Mouse (Mus musculus) forebrain, postnatal 0 days (tissue): ENCODE measurements around the gene Ormdl2. TPM values are rescaled to one million over a fixed set of nuclear protein-coding genes. Genes with fewer than 3 reads are reported as not detected.
A peak's percentile ranks its signal among the peaks of the same experiment; 100 is the strongest.

Experiments
- ATAC-seq: fragments of 200-750 bp; cut with Nextera tagmentation; 2 replicates; pipeline ENCODE4 v1.8.0; 2017; ENCODE audit warnings: mild to moderate bottlenecking, moderate library complexity
- DNase-seq: peaks from one replicate; pipeline ENCODE4 v3.0.0-alpha.2; 2015
- H3K27ac ChIP-seq: fragments of 300-500 bp; sonication (generic); 2 replicates; pipeline ENCODE4 v1.5.1; 2014; ENCODE audit warnings: low read depth, mild to moderate bottlenecking, antibody characterized with exemption, low read length, moderate library complexity, mixed read lengths
- H3K27me3 ChIP-seq: fragments of 300-500 bp; sonication (generic); 2 replicates; pipeline ENCODE4 v1.6.1; 2014; ENCODE audit warnings: mild to moderate bottlenecking, low read length, mixed read lengths; ENCODE audit not compliant: insufficient read depth
- H3K36me3 ChIP-seq: fragments of 300-500 bp; sonication (generic); 2 replicates; pipeline ENCODE4 v1.6.1; 2014; ENCODE audit warnings: mild to moderate bottlenecking, moderate library complexity; ENCODE audit not compliant: insufficient read depth
- H3K4me1 ChIP-seq: fragments of 300-500 bp; sonication (generic); 2 replicates; pipeline ENCODE4 v1.6.1; 2014; ENCODE audit warnings: antibody characterized with exemption; ENCODE audit not compliant: insufficient read depth
- H3K4me2 ChIP-seq: fragments of 300-500 bp; sonication (generic); 2 replicates; pipeline ENCODE4 v1.6.1; 2014; ENCODE audit warnings: low read depth, mild to moderate bottlenecking, moderate library complexity
- H3K4me3 ChIP-seq: fragments of 300-500 bp; sonication (generic); 2 replicates; pipeline ENCODE4 v1.5.1; 2014; ENCODE audit warnings: low read depth, low read length, mixed read lengths
- H3K9ac ChIP-seq: fragments of 300-500 bp; sonication (generic); 2 replicates; pipeline ENCODE4 v1.6.1; 2014; ENCODE audit warnings: mild to moderate bottlenecking
- H3K9me3 ChIP-seq: fragments of 300-500 bp; sonication (generic); 2 replicates; pipeline ENCODE4 v1.6.1; 2016; ENCODE audit warnings: low read length
- CTCF ChIP-seq: sonication (generic); IDR thresholded peaks from 2 replicates; pipeline ENCODE4 v1.5.1; 2016; ENCODE audit warnings: antibody characterized with exemption, control low read depth, low read depth
- WGBS: fragments of 180-500 bp; shearing (Covaris S2); extraction: QIAGEN DNeasy Blood & Tissue Kit; methylation state at CpG from one replicate; pipeline ENCODE4 v1.1.7; 2014; 5-methylcytosine and 5-hydroxymethylcytosine counted together
- polyA plus RNA-seq: library from polyadenylated mRNA; unstranded; fragments of >200 nt; fragmentation: Nextera tagmentation; extraction: Ambion mirVana; gene quantifications from 2 replicates; pipeline ENCODE4 v1.2.1, GENCODE M21; 2015
- total RNA-seq: library from RNA; depleted of rRNA; stranded (reverse); fragments of >200 nt; gene quantifications from 2 replicates; pipeline ENCODE4 v1.2.3, GENCODE M21; 2014

Gene Ormdl2
- total and polyA plus RNA-seq, 2 experiments from 2014 or later, result 8.3 to 16.1 TPM

DNA sequence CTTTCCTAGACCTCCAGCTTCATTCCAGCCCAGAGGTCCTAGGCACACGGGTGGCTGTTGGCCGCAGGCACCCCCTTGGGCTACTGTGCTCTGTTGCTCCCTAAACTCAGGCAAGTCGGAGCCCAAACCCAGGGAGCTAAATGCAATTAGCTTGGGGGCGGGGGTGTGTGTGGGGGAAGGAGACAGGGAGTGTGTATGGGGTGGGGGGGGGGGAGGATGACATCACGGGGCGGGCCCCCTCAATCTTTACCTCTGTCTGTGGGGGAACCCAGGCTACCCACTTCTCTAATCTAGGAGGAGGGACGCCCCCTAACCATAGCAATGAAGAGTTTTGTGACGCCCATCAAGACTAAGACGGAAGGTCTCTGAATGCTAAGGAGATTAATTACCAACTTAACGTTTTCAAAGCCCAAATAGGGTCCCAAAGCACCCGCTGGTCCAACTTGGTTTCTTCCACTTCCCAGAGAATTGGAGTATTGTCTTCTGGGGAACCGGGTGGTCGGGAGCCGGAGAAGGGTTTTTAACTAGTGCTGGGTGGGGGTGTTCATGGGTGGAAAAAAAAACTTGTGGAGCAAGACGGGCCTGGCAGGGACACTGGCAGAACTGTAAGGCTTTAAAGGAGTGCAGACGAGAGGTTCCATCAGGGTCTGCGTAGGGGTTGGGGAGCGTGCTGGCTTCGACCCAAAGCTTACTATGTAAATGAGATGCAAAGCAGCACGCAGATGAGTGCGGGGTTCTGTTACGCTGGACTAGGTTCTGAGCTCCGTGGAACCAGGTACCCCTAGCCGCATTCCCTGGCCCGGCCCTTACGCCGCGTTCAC is 17.0 kb downstream of the Ormdl2 start, which contains the start of gene Tmem198b:
TSS of gene Tmem198b (minus strand) at position 100 of the 821 bp plus-strand sequence.
- DNase-seq (peak; percentile 93), ATAC-seq (peak; percentile 75)
- H3K36me3 ChIP-seq, result peaks cover 9% of the 10 kb centered on the region; the same call in 1 of the 2 replicates
- peak within 1 kb of the TSS; percentile 98 for H3K27ac ChIP-seq
- no peaks in the 10 kb centered on the region for H3K27me3 ChIP-seq
- H3K9me3 ChIP-seq, result no peaks in the 10 kb centered on the region
- H3K4me3 ChIP-seq, result peak within 1 kb of the TSS; percentile 89
- no peak for TF ChIP-seq CTCF
- 1% methylated on average over 28 of the region's 28 CpGs for WGBS
- H3K4me1 ChIP-seq, result peaks cover 27% of the 10 kb centered on the region
- H3K9ac ChIP-seq, result peak within 1 kb of the TSS; percentile 92
- peak within 1 kb of the TSS; percentile 81 for H3K4me2 ChIP-seq

DNA sequence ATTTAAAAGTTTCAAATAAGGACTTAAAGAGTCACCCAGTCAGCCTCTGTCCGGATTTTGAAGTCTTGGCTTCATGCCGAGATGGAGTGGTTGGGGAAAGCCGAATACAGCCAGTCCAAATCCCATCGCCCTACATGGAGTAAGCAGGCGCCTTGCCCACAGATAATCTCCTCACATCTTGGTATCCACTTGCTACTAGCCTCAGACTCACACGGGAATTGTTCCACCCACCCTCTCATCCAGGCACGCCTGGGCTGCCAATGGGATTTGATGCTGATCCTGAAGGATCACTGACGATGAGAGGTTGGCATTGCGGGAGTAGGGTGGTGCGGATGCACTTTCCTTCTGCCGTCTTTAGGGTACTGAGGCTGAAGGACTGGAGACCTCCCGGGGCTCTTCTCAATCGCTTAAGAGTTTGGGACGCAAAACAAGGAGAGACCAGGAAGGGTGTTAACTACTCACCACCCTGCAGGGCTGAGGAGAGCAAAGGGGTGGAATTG is 17.6 kb downstream of the Ormdl2 start, which contains the start of gene Dnajc14:
TSS of gene Dnajc14 (plus strand) at position 292 of the 500 bp plus-strand sequence.
- Histone ChIP-seq H3K4me2 (peak within 1 kb of the TSS; percentile 81), H3K36me3 (peaks cover 7% of the 10 kb centered on the region; the same call in 1 of the 2 replicates), H3K27me3 (no peaks in the 10 kb centered on the region), H3K27ac (peak within 1 kb of the TSS; percentile 98), H3K4me3 (peak within 1 kb of the TSS; percentile 89), H3K9me3 (no peaks in the 10 kb centered on the region), H3K4me1 (peaks cover 20% of the 10 kb centered on the region), H3K9ac (peak within 1 kb of the TSS; percentile 92)
- no peak; the same call in 1 of the 2 replicates for TF ChIP-seq CTCF
- ATAC-seq (peak; percentile 40), DNase-seq (peak; percentile 82)
- 0% methylated on average over 14 of the region's 14 CpGs for WGBS

DNA sequence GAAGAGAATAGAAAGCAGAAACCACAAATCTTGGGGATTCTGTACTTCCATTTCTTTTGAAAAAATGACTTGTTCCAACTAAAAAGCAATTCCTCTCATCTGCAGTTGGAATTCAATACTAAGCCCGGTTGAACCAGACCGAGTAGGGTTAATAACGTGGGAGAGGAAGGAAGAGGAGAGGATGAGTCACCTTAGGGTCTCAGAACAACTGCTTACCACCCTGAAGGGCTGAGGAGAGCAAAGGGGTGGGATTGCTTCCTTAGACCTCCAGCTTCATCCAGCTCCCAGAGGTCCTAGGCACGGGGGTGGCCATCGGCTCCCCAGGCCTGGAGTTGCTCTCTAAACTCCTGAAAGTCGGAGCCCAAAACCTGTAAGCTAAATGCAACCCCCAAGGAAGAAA is 18.1 kb downstream of the Ormdl2 start:
- no peaks in the 10 kb centered on the region for H3K27me3 ChIP-seq
- WGBS, result 5% methylated on average over 6 of the region's 6 CpGs
- peaks cover 7% of the 10 kb centered on the region; the same call in 1 of the 2 replicates for H3K36me3 ChIP-seq
- peak overlapping the region; percentile 92 for H3K9ac ChIP-seq
- H3K4me1 ChIP-seq, result peaks cover 16% of the 10 kb centered on the region
- H3K4me3 ChIP-seq, result peak overlapping the region; percentile 89
- H3K27ac ChIP-seq, result peak overlapping the region; percentile 98
- TF ChIP-seq CTCF, result no peak
- ATAC-seq (no peak), DNase-seq (peak; percentile 11)
- no peaks in the 10 kb centered on the region for H3K9me3 ChIP-seq
- peak overlapping the region; percentile 81 for H3K4me2 ChIP-seq

DNA sequence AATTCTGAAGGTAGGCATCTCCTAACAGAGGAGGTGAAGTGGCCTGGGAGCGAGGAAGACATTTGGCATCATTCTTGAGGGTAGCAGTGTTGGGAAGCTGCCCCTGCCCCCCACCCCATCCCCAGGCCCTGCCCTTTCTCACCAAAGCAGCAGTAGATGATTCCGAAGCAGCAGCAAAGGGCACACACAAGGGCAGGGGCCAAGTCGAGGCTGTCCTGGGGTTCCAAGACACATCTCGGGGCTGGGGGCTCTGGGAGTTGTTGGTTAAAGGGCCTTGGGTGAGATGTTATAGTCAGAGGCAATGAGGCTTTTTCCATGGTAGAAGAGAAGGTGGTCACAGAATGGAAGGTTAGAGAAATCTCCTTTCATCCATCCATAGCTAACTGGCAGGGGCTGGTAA is 18.5 kb downstream of the Ormdl2 start:
- H3K4me3 ChIP-seq, result 0 out of 2 replicates have a peak overlapping the region, but pooled peaks have one; percentile 89
- peak overlapping the region; percentile 81 for H3K4me2 ChIP-seq
- H3K9ac ChIP-seq, result peak overlapping the region; percentile 92
- DNase-seq (no peak), ATAC-seq (no peak)
- H3K27ac ChIP-seq, result no peak overlapping the region; the same call in 1 of the 2 replicates
- H3K9me3 ChIP-seq, result no peaks in the 10 kb centered on the region
- H3K36me3 ChIP-seq, result peaks cover 7% of the 10 kb centered on the region; the same call in 1 of the 2 replicates
- TF ChIP-seq CTCF, result no peak
- H3K4me1 ChIP-seq, result peaks cover 16% of the 10 kb centered on the region
- 64% methylated on average over 4 of the region's 4 CpGs for WGBS
- H3K27me3 ChIP-seq, result no peaks in the 10 kb centered on the region

DNA sequence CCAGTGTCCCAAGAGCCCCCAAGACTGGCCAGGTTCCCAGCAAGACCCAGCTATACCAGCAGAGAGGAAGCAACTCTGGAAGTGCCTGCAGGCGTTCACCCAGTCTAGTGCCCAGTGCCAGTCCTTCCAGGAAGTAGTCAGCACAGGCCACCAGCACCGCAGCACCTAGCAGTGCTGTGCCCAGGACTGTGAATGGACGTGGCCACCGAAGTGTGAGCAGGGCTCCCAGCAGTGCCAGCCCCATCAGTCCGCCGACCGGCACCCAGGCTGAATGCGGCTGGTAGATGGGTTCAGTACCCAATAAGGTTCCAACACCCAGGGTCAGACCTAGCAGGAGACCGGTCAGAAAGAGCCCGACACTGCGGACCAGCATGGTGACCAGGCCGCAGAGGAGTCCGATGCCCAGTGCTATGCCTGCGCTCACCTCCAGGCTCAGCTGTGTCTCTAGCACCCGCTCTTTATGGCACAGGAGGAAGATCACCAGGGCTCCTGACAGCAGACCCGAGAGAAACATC is 19.4 kb downstream of the Ormdl2 start:
- H3K4me2 ChIP-seq, result no peak overlapping the region
- H3K9ac ChIP-seq, result no peak overlapping the region
- H3K9me3 ChIP-seq, result no peaks in the 10 kb centered on the region
- peaks cover 7% of the 10 kb centered on the region; the same call in 1 of the 2 replicates for H3K36me3 ChIP-seq
- ATAC-seq (no peak), DNase-seq (no peak)
- H3K27ac ChIP-seq, result no peak overlapping the region
- TF ChIP-seq CTCF, result peak; percentile 9; the same call in 1 of the 2 replicates
- 89% methylated on average over 16 of the region's 16 CpGs for WGBS
- no peaks in the 10 kb centered on the region for H3K27me3 ChIP-seq
- peaks cover 8% of the 10 kb centered on the region for H3K4me1 ChIP-seq
- H3K4me3 ChIP-seq, result no peak overlapping the region

DNA sequence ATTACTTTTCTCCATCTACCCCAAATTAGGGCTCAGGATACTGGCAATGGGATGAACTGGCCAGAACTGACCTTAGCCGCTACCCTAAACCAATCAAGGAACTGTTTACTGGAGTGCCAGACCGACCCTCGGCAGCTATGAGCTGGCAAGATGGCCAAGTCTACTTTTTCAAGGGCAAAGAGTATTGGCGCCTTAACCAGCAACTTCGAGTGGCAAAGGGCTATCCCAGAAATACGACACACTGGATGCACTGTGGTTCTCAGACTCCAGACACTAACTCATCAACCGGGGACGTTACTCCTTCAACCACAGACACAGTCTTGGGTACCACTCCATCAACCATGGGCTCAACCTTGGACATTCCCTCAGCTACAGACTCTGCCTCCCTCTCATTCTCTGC is 22.8 kb downstream of the Ormdl2 start:
- DNase-seq (no peak), ATAC-seq (no peak)
- no peak overlapping the region for H3K9ac ChIP-seq
- no peak overlapping the region for H3K27ac ChIP-seq
- peaks cover 7% of the 10 kb centered on the region; the same call in 1 of the 2 replicates for H3K36me3 ChIP-seq
- H3K4me1 ChIP-seq, result no peaks in the 10 kb centered on the region; the same call in 1 of the 2 replicates
- H3K9me3 ChIP-seq, result no peaks in the 10 kb centered on the region
- H3K4me2 ChIP-seq, result no peak overlapping the region
- no peak overlapping the region for H3K4me3 ChIP-seq
- TF ChIP-seq CTCF, result no peak
- H3K27me3 ChIP-seq, result no peaks in the 10 kb centered on the region
- 93% methylated on average over 8 of the region's 8 CpGs for whole genome bisulfite sequencing
